Mouse (Mus musculus): ENCODE data around the gene Ms4a10.

The Ms4a10 gene

GRCm38 (mm10) chr19:10959085-10959977 lies 15.1 kb downstream of the Ms4a10 start:
- peak; percentile 69 for DNase-seq

- no peak for DNase-seq
Observed at GRCm38 (mm10) chr19:10952021-10952939, 22.2 kb downstream of the Ms4a10 start.

- DNase-seq, result no peak
Observed at GRCm38 (mm10) chr19:10949558-10949957, 24.9 kb downstream of the Ms4a10 start.

GRCm38 (mm10) chr19:10949112-10949511 lies 25.4 kb downstream of the Ms4a10 start, which contains the start of gene Ccdc86:
Gene Ccdc86, minus strand, starts transcription at chr19:10949266.
- DNase-seq, result peak; percentile 97

GRCm38 (mm10) chr19:10948416-10948815 lies 26.1 kb downstream of the Ms4a10 start:
- DNase-seq, result no peak

- no peak for DNase-seq
Observed at GRCm38 (mm10) chr19:10947219-10947618, 27.3 kb downstream of the Ms4a10 start.

- no peak for DNase-seq
Observed at GRCm38 (mm10) chr19:10946506-10946905, 28.0 kb downstream of the Ms4a10 start.

GRCm38 (mm10) chr19:10943955-10944354 lies 30.5 kb downstream of the Ms4a10 start:
- no peak for DNase-seq

- no peak for DNase-seq
Observed at GRCm38 (mm10) chr19:10940801-10941457, 33.5 kb downstream of the Ms4a10 start.

- peak; percentile 75 for DNase-seq
Observed at GRCm38 (mm10) chr19:10940097-10940800, 34.2 kb downstream of the Ms4a10 start.

GRCm38 (mm10) chr19:10938771-10939170 lies 35.7 kb downstream of the Ms4a10 start:
- no peak for DNase-seq

- DNase-seq, result no peak
Observed at GRCm38 (mm10) chr19:10937110-10937563, 37.3 kb downstream of the Ms4a10 start, which contains the start of gene Ptgdr2. Gene Ptgdr2, plus strand, starts transcription at chr19:10937160.

- DNase-seq, result no peak
Observed at GRCm38 (mm10) chr19:10936077-10936476, 38.4 kb downstream of the Ms4a10 start.

- no peak for DNase-seq
Observed at GRCm38 (mm10) chr19:10935029-10935428, 39.4 kb downstream of the Ms4a10 start.

GRCm38 (mm10) chr19:10930641-10931040 lies 43.8 kb downstream of the Ms4a10 start:
- no peak for DNase-seq

GRCm38 (mm10) chr19:10926666-10927065 lies 47.8 kb downstream of the Ms4a10 start:
- no peak for DNase-seq

- DNase-seq, result no peak
Observed at GRCm38 (mm10) chr19:10926123-10926621, 48.3 kb downstream of the Ms4a10 start.

GRCm38 (mm10) chr19:10924220-10924619 lies 50.2 kb downstream of the Ms4a10 start:
- DNase-seq, result no peak

GRCm38 (mm10) chr19:10921058-10921457 lies 53.4 kb downstream of the Ms4a10 start:
- DNase-seq, result no peak

- no peak for DNase-seq
Observed at GRCm38 (mm10) chr19:10920532-10920931, 53.9 kb downstream of the Ms4a10 start, which contains the start of gene Zp1. Gene Zp1, minus strand, starts transcription at chr19:10920632.

GRCm38 (mm10) chr19:10918321-10918991 lies 56.0 kb downstream of the Ms4a10 start:
- DNase-seq, result no peak

Data from lung, postnatal 14 days (tissue).